Comparison of ENCODE assay signal across 33 mouse cellular contexts in the genomic region with DNA sequence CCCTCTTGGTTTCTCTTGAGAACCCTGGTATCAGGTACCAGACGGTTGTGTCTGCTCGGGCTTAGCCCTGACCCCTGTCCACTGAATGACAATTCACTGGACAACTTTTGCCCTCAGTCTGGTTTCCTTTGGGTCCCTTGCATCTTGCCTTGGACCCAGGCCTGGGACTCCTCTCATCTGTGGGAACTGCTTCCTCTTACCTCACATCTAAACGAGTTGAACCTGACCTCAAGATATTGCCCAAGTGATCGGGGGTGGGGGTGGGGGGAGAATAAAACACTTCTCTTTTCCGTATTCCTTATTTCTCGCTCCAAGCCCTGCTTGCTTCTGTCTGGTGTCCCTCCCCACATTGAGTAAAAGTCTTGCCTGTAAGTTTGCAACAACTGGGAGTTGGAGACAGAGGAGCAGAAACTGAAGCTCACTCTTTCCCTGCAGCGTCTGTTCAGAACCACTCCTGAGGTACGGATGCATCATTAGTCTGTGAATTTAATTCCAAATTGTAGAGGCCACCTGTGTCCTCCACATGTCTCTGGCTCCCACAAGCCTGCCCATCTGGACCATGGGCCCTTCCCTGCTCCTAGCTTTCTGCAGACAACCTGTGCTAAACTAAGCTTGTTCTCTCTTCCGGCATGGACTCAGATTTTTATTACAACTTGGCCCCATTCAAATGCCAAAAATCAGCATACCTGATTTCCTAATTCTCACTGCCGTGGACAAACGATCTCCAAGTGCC. TPM values are rescaled to one million over a fixed set of nuclear protein-coding genes. Genes with fewer than 3 reads are reported as not detected.
DNase-seq lines count a peak whose midpoint lies in the region; ATAC-seq and TF ChIP-seq lines count a peak whose summit lies in the region.
"Had no signal": no experiment of that assay in that cellular context is flagged by ENCODE, and none has a peak within 500 bp of the region (broad histone marks: within the 10 kb centered on the region; RNA-seq: fewer than 3 reads in every experiment).

No protein-coding gene starts in this region.

- TF ChIP-seq CTCF in bone marrow, adult 2 months (IDR thresholded peaks at IDR 0.05; ENCODE audit: control insufficient read depth, insufficient read depth, low read length) = no peak

- H3K4me2 ChIP-seq in stomach, embryonic 16.5 days (ENCODE audit: low read depth, low read length) = no peak overlapping the region
- H3K4me2 ChIP-seq: embryonic facial prominence, embryonic 12.5 days; heart, embryonic 12.5 days; hindbrain, embryonic 15.5 days; liver, embryonic 15.5 days; midbrain, embryonic 13.5 days had no signal

- H3K9me3 ChIP-seq in stomach, embryonic 16.5 days (replicated peaks; ENCODE audit: control insufficient read depth, low read length) = no peaks in the 10 kb centered on the region; the same call in 1 of the 2 replicates
- H3K9me3 ChIP-seq: hindbrain, embryonic 15.5 days; liver, embryonic 15.5 days had no signal

- 28% methylated on average over 11 of the region's 11 CpGs for WGBS in bone marrow, adult 2 months
- WGBS in stomach, embryonic 16.5 days = 79% methylated on average over 11 of the region's 11 CpGs

- DNase-seq in 416B (ENCODE audit: low read depth) = peak; percentile 72
- no peak for DNase-seq in adrenal gland, adult (ENCODE audit: inconsistent age in 2 of 2, low spot score in 1 of 2)
- no peak for DNase-seq in gastrocnemius, adult 18-20 months (ENCODE audit: low spot score)
- DNase-seq in layer of hippocampus, adult 11-12 months (ENCODE audit: low spot score) = no peak
- DNase-seq: adrenal gland, postnatal 10 days; B cell, adult 2 months; cerebellum, adult 18-20 months; cerebellum, postnatal 14 days; gastrocnemius, postnatal 36 days; heart, adult 2 months; heart, postnatal 4 days; kidney, adult 11 months; kidney, postnatal 25 days; left cerebral cortex, postnatal 4 days; liver; lung, postnatal 36 days; right cerebral cortex, adult 18-20 months; thymus, postnatal 4 days had no signal

- no peak overlapping the region for H3K9ac ChIP-seq in stomach, embryonic 16.5 days (ENCODE audit: low read length)
- H3K9ac ChIP-seq: embryonic facial prominence, embryonic 12.5 days; heart, embryonic 12.5 days; hindbrain, embryonic 15.5 days; liver, embryonic 15.5 days; midbrain, embryonic 13.5 days had no signal

- no peak for TF ChIP-seq POLR2A in bone marrow, adult 2 months (IDR thresholded peaks at IDR 0.05; ENCODE audit: borderline replicate concordance, control insufficient read depth, low read depth, low read length)

- no peaks in the 10 kb centered on the region for H3K4me1 ChIP-seq in bone marrow, adult 2 months (ENCODE audit: control insufficient read depth, insufficient read depth, low read length)
- peaks cover 20% of the 10 kb centered on the region for H3K4me1 ChIP-seq in stomach, embryonic 16.5 days (ENCODE audit: control insufficient read depth, insufficient read depth, low read length)
- H3K4me1 ChIP-seq: hindbrain, embryonic 15.5 days; liver, embryonic 15.5 days; midbrain, embryonic 13.5 days had no signal

- H3K27ac ChIP-seq in bone marrow, adult 2 months (ENCODE audit: control insufficient read depth, insufficient read depth, low read depth, low read length, poor library complexity) = peak overlapping the region; percentile 61
- H3K27ac ChIP-seq in stomach, embryonic 16.5 days (ENCODE audit: low read length) = peak overlapping the region; percentile 46; the same call in 1 of the 2 replicates
- H3K27ac ChIP-seq: embryonic facial prominence, embryonic 12.5 days; heart, adult 2 months; hindbrain, embryonic 15.5 days; liver, embryonic 15.5 days; midbrain, embryonic 13.5 days had no signal

- H3K36me3 ChIP-seq in stomach, embryonic 16.5 days (ENCODE audit: control insufficient read depth, insufficient read depth, low read length) = no peaks in the 10 kb centered on the region
- H3K36me3 ChIP-seq: embryonic facial prominence, embryonic 12.5 days; heart, embryonic 12.5 days; hindbrain, embryonic 15.5 days; liver, embryonic 15.5 days; midbrain, embryonic 13.5 days had no signal

- no peaks in the 10 kb centered on the region for H3K27me3 ChIP-seq in stomach, embryonic 16.5 days (ENCODE audit: control insufficient read depth, insufficient read depth, low read length)
- H3K27me3 ChIP-seq: embryonic facial prominence, embryonic 12.5 days; heart, embryonic 12.5 days; hindbrain, embryonic 15.5 days; liver, embryonic 15.5 days; midbrain, embryonic 13.5 days had no signal

- ATAC-seq in hematopoietic stem cell, adult 5-6 weeks (replicated peaks in 1 of 2; ENCODE audit: insufficient read depth in 1 of 2, low FRiP score in 2 of 2, low TSS enrichment in 1 of 2, low read depth in 1 of 2, poor library complexity in 2 of 2, severe bottlenecking in 2 of 2) = peak; percentile 56 to 74; a peak in 3 of 4 replicates
- ATAC-seq in stomach, embryonic 16.5 days (ENCODE audit: insufficient read depth, low FRiP score) = no peak
- ATAC-seq: activated CD4-positive, CD25-positive, alpha-beta regulatory T cell, adult 4 months; forebrain, embryonic 14.5 days; inflammation-experienced regulatory T-cells, adult 6 months; midbrain, embryonic 13.5 days had no signal

- peak overlapping the region; percentile 46 for H3K4me3 ChIP-seq in bone marrow, adult 2 months (replicated peaks; ENCODE audit: control insufficient read depth, low read depth, low read length)
- no peak overlapping the region for H3K4me3 ChIP-seq in stomach, embryonic 16.5 days (replicated peaks; ENCODE audit: low read length)
- H3K4me3 ChIP-seq: embryonic facial prominence, embryonic 12.5 days; heart, adult 2 months; heart, embryonic 12.5 days; hindbrain, embryonic 15.5 days; liver, embryonic 15.5 days; midbrain, embryonic 13.5 days had no signal

RNA-seq across cellular contexts. Expression of gene Fut2, which starts 5.3 kb away (rescaled TPM):
- not detected in 2 replicates for polyA plus RNA-seq in bone marrow, adult 2 months (2011; ENCODE audit: insufficient read depth, insufficient read length, low replicate concordance, missing spikeins)
- total RNA-seq in hematopoietic stem cell, adult 5-6 weeks (2017) = not detected in 2 replicates
- 13.8 and 18.8 TPM in 2 replicates for polyA plus RNA-seq in stomach, embryonic 16.5 days (2015; fragmentation: Nextera tagmentation; extraction: Ambion mirVana)
- under 1 TPM in 1 of 2 experiments, not detected in 1; 0.11 TPM for total RNA-seq in gastrocnemius, adult 18-20 months (2021)
- total RNA-seq: adrenal gland, postnatal 10 days; heart, postnatal 4 days; left cerebral cortex, postnatal 4 days; megakaryocyte-erythroid progenitor cell, adult 5-6 weeks had no signal
- polyA plus RNA-seq: activated CD4-positive, CD25-positive, alpha-beta regulatory T cell, adult 4 months; inflammation-experienced regulatory T-cells, adult 6 months; liver, embryonic 15.5 days; spleen, adult 2 months had no signal

RNA-seq across cellular contexts. Expression of gene Mamstr, which starts 21.1 kb away (rescaled TPM):
- polyA plus RNA-seq in bone marrow, adult 2 months (2011; ENCODE audit: insufficient read depth, insufficient read length, low replicate concordance, missing spikeins) = 1.00 TPM in 1 of 2 replicates, not detected in the other
- not detected in 2 replicates for total RNA-seq in hematopoietic stem cell, adult 5-6 weeks (2017)
- 10.9 and 14.2 TPM in 2 replicates for polyA plus RNA-seq in stomach, embryonic 16.5 days (2015; fragmentation: Nextera tagmentation; extraction: Ambion mirVana)
- 10 to 100 TPM; 17.6 to 18.7 TPM for total RNA-seq in gastrocnemius, adult 18-20 months (2021)
- total RNA-seq: megakaryocyte-erythroid progenitor cell, adult 5-6 weeks had no signal
- polyA plus RNA-seq: activated CD4-positive, CD25-positive, alpha-beta regulatory T cell, adult 4 months; inflammation-experienced regulatory T-cells, adult 6 months had no signal

RNA-seq across cellular contexts. Expression of gene Ntn5, which starts 22.9 kb away (rescaled TPM):
- not detected in 2 replicates for polyA plus RNA-seq in bone marrow, adult 2 months (2011; ENCODE audit: insufficient read depth, insufficient read length, low replicate concordance, missing spikeins)
- not detected in 2 replicates for total RNA-seq in hematopoietic stem cell, adult 5-6 weeks (2017)
- 0.55 and 1.2 TPM in 2 replicates for polyA plus RNA-seq in stomach, embryonic 16.5 days (2015; fragmentation: Nextera tagmentation; extraction: Ambion mirVana)
- total RNA-seq in gastrocnemius, adult 18-20 months (2021) = under 1 TPM; 0.14 to 0.26 TPM
- total RNA-seq: heart, postnatal 4 days; megakaryocyte-erythroid progenitor cell, adult 5-6 weeks had no signal
- polyA plus RNA-seq: activated CD4-positive, CD25-positive, alpha-beta regulatory T cell, adult 4 months; heart, embryonic 12.5 days; heart, postnatal 0 days; inflammation-experienced regulatory T-cells, adult 6 months; liver, embryonic 15.5 days; neural tube, embryonic 14.5 days had no signal

RNA-seq across cellular contexts. Expression of gene Sec1, which starts 33.3 kb away (rescaled TPM):
- not detected in 2 replicates for polyA plus RNA-seq in bone marrow, adult 2 months (2011; ENCODE audit: insufficient read depth, insufficient read length, low replicate concordance, missing spikeins)
- total RNA-seq in hematopoietic stem cell, adult 5-6 weeks (2017) = not detected in 2 replicates
- polyA plus RNA-seq in stomach, embryonic 16.5 days (2015; fragmentation: Nextera tagmentation; extraction: Ambion mirVana) = 2.9 and 3.4 TPM in 2 replicates
- under 1 TPM; 0.09 TPM for total RNA-seq in gastrocnemius, adult 18-20 months (2021)
- total RNA-seq: megakaryocyte-erythroid progenitor cell, adult 5-6 weeks had no signal
- polyA plus RNA-seq: activated CD4-positive, CD25-positive, alpha-beta regulatory T cell, adult 4 months had no signal

RNA-seq across cellular contexts. Expression of gene Rasip1, which starts 33.6 kb away (rescaled TPM):
- 5.9 and 6.0 TPM in 2 replicates for polyA plus RNA-seq in bone marrow, adult 2 months (2011; ENCODE audit: insufficient read depth, insufficient read length, low replicate concordance, missing spikeins)
- 0.94 TPM in 1 of 2 replicates, not detected in the other for total RNA-seq in hematopoietic stem cell, adult 5-6 weeks (2017)
- 3.3 and 4.4 TPM in 2 replicates for polyA plus RNA-seq in stomach, embryonic 16.5 days (2015; fragmentation: Nextera tagmentation; extraction: Ambion mirVana)
- total RNA-seq in gastrocnemius, adult 18-20 months (2021) = 1 to 10 TPM; 5.5 to 8.5 TPM
- total RNA-seq: megakaryocyte-erythroid progenitor cell, adult 5-6 weeks had no signal

Comparison
In these comparisons a context has a peak if more than half of its experiments do, and no peak if none do; other contexts are left out.
1. RNA of gene Mamstr, which starts 21.1 kb away (total RNA-seq): 17.6 to 18.7 TPM in gastrocnemius, adult 18-20 months; not detected in hematopoietic stem cell, adult 5-6 weeks; every median in the first group is over 10 times any median in the second.